Mouse (Mus musculus) common myeloid progenitor, adult 5-6 weeks (primary cell): ENCODE data around the gene Lcor. TPM values are rescaled to one million over a fixed set of nuclear protein-coding genes. Genes with fewer than 3 reads are reported as not detected.

ENCODE experiments used
- ATAC-seq: replicated peaks from 2 replicates; pipeline ENCODE4 v1.8.0; 2016; ENCODE audit warnings: low read depth, mild to moderate bottlenecking, moderate TSS enrichment, inconsistent platforms; ENCODE audit not compliant: poor library complexity, severe bottlenecking
- total RNA-seq: library from RNA; stranded (forward); fragments of 200-1000, 187-1606 nt; gene quantifications from 2 replicates; pipeline ENCODE4 v1.2.3, GENCODE M21; 2017

Lcor gene
- total RNA-seq, 1 experiment from 2014 or later: 21.1 TPM

DNA sequence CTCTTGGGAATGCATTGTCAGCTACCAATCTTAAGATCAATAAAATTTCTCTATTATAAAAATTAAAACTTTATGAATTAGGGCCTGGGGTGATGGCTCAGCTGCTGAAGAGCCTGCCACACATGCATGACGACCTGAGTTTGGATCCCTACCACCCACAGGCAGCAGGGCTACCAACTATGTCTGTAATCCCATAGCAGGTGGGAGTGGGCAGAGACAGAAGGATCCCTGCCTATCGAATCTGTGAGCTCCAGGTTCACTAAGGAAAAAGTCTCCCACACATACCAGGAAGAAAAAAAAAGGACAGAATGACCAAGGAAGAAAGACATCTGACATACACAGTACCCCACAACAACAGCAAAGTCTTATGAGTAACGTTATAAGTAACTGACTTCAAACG, 74.5 kb downstream of the Lcor start:
- no peak for ATAC-seq

- no peak for ATAC-seq
Measured at GRCm38 (mm10) chr19:41557491-41557890, 75.1 kb downstream of the Lcor start.

DNA sequence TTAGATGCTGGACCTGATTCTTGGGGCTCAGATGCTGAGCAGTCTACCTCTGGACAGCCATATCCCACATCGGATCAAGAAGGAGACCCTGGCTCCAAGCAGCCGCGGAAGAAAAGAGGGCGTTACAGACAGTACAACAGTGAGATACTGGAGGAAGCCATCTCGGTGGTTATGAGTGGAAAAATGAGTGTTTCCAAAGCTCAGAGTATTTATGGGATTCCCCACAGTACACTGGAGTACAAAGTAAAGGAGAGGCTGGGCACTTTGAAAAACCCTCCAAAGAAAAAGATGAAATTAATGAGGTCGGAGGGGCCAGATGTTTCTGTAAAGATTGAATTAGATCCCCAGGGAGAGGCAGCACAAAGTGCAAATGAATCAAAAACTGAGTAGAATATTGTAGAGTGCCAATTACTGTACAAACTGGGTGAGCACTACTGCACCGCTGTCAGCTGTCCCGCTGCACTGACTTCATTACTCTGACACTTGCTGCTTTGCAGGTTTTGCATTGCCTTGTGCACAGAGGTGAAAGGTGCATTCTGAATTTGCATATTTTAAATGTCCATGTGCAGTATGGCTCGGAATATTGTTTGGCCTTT, 76.6 kb downstream of the Lcor start:
- no peak for ATAC-seq

- no peak for ATAC-seq
Measured at GRCm38 (mm10) chr19:41560856-41561255, 78.4 kb downstream of the Lcor start.

- no peak for ATAC-seq
Measured at GRCm38 (mm10) chr19:41568791-41569190, 86.4 kb downstream of the Lcor start.

DNA sequence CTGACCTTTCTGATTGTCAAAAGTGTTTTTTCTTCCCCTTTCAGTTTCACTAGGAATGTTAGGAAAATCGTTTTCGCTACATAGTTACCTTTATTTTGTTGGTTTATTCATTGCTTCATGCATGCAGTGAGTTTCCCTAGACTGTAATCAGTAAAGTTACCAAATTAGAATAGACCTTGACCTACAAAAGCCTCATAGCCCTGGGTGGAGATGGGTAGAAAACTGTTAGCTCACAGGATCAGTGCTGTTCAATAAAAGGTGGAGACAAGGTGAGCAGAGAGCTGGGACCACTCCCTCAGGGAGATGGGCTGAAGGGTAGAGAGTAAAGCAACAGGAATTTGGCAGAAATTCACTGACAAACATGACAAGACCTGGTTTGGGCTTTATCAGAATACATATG, 91.3 kb downstream of the Lcor start:
- no peak for ATAC-seq

- no peak for ATAC-seq
Measured at GRCm38 (mm10) chr19:41577576-41577975, 95.1 kb downstream of the Lcor start.

DNA sequence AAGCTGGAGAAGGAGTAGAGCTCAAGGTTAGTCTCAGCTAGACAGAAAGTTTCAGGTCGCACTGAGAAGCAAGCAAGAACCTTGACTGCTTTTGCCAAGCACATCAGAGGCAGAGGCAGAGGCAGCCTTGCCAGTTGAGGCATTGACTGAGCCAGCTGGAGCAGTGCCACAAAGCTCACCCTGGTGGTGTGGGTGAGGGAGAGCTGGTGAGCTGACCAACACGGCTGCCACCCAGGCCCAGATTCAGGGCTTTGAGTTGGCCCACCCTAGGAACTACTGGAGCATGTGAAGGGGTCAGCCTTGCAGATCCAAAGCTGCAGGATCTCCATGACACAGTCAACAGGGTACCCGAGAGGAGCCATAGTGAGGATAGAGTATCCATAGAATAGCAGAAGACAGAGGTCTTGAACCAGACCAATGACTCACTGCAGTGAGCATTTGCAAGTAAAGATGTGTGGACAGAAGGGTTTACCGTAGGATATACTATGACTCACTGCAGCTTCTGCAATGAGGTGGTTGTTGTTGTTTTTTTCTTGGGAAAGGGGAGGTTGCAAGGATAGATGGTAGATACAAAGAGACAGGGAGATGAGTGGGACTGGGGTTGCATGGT, 97.0 kb downstream of the Lcor start:
- no peak for ATAC-seq

DNA sequence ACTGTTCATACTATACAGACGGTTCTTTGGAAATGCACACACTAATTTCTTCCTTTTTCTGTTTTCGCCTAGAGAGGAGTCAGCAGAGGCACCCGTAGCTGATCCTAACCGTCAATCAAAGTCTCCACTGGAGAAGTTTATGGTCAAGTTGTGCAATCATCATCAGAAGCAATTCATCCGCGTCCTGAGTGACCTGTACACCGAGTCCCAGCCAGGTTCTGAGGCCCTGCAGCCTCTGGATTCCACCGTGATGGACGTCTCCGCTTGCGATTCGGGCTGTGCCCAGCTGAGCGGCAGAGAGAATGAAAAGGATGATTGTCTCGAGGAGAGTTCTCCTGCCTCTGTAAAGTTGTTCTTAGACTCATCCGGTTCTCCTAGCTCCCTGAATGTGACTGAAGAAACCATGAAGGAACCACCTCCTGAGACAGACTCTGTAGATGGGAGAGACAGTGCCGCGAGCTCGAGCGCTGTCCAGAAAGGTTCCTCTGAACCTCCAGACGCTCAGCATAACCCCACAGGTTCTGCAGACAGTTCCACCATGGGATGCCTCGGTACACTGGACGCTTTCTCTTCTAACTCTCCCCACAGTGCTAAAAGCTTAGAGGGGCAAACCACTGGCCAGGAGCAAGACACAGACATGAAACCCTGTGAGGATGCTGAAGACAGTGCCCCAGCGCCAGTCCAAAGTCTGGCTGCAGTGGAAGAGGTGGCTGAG, 99.4 kb downstream of the Lcor start, which contains the start of gene Gm340:
TSS of gene Gm340 (plus strand) at position 665 of the 715 bp plus-strand sequence.
- no peak for ATAC-seq

DNA sequence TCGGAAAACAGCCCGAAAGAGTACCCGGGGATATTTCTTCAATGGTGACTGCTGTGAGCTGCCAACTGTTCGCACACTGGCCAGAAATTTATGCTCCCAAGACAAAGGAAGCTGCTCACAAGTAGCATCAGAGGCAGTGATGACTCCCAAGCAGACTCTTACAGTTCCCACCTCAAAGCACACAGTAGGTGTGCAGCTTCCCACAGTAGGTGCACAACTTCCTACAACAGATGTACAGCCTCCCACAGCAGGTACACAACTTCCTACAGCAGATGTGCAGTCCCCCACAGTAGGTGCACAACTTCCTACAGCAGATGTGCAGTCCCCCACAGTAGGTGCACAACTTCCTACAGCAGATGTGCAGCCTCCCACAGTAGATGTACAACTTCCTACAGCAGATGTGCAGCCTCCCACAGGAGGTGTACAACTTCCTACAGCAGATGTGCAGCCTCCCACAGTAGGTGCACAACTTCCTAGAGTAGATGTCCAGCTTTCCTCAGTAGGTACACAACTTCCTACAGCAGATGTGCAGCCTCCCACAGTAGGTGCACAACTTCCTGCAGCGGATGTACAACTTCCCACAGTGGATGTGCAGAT, 100.6 kb downstream of the Lcor start:
- no peak for ATAC-seq

GRCm38 (mm10) chr19:41586752-41587151, 104.3 kb downstream of the Lcor start:
- ATAC-seq: no peak

- no peak for ATAC-seq
Measured at GRCm38 (mm10) chr19:41587431-41588222, 105.2 kb downstream of the Lcor start.

GRCm38 (mm10) chr19:41589026-41589425, 106.6 kb downstream of the Lcor start:
- no peak for ATAC-seq

- ATAC-seq: no peak
Measured at GRCm38 (mm10) chr19:41589681-41590080, 107.2 kb downstream of the Lcor start.

DNA sequence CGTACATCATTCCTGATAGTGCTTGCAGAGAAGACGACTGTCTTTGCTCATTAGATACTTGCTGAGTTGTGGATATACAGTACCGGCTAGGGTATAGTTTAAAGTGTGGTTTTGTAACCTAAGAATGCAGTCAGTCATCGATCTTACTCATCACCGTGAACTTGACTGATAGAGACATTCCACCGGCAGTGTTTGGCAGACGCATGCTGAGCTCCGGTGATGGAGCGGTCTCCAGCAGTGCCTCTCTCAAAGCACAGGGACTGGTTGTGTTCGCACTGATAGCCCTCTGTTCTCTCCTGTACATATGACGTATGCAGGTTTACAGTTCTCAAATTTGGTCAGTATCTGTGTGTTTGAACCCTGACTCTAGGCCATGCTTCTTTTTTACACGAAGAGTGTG, 109.4 kb downstream of the Lcor start:
- ATAC-seq: no peak

DNA sequence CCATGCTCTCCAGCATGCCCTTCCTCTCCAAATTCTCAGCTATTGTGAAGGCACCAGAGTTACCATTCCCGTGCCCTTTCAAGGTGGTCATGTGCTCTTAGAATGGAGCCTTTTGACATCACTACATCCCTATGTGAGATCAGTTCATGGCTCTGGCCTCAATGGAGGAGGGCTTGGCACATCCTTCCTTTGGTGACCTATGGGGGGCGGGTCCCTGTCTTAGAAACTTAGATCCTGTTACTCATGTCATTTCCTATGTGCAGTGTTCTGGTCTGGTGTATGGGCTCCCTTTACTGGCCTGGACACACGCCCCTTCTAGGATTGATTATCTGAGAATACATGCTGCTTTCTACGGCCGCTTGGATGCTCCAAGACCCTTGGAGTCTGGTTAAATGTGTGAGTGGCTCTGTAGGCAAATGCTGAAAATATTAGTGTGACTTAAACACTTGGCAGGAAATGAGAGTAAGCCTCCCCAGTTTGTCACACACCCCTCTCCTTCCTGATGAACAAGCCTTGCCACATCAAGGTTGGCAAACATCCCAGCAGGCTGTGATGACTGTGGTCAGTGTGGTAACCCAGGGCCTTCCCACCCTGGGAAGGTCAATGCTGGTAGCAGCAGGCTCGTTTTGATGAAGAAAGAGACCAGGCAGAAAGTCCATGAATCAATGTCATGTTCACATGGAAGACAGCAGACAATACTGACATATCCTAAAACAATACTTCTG, 114.9 kb downstream of the Lcor start:
- ATAC-seq: peak; percentile 90

GRCm38 (mm10) chr19:41600647-41601046, 118.2 kb downstream of the Lcor start:
- ATAC-seq: 0 out of 2 replicates have a peak, but pooled peaks have one; percentile 13

DNA sequence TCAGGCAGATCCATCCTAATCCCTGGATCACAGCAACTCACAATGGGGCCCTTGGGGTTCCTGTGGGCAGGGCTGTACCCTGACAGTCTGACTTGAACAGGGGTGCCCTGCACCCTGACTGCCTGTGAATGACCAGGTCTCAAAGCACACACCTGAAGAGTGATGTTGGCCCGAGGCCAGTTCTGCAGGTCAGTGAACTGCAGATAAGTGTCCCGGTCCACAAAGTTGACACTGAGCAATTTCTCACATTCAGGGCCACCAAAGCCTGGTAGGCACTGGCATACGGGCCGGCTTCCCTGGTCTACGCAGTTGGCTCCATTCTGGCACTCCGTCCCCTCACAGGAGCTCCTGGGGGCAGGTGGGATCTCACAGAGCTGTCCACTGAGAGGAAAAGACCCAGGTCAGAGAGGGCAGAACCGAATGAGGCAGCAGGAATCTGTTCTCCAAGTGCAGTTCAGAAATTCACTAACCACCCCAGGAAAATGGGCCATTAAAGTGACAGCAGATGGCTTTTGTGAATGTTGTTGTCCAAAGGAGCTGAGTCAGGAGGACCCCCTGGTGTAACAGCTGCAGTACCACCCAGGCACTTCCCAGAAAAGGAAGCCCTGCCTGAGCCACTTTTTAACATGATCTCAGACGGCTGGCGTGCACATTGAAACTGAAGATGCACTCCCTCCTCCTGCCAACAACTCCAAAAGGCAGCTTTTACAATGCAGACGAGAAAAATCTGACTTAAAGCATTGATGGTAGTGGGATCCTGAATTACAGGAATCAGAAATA, 124.0 kb downstream of the Lcor start:
- ATAC-seq: no peak

DNA sequence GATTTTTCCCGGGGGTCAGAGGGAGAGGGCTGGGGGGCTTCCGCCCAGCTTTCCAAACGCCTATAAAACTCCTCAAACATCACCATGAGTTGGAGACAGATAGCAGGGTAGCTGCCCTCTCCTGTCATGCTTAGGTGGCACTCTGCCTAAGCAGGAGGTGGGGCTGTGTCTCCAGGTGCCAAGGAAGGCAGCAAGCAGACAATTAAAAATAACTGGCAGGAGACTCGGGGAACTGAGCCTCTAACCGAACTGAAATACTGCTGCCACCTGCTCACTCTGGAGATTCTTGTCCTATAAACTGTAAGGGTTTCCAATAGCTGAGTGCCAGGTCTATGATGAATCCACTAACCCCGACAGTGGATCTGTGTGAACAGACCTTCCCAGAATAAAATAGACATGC, 129.2 kb downstream of the Lcor start:
- ATAC-seq: no peak
